Mouse (Mus musculus): ENCODE data around the gene Urgcp. TPM values are rescaled to one million over a fixed set of nuclear protein-coding genes. Genes with fewer than 3 reads are reported as not detected.

Gene Urgcp
- total RNA-seq, 1 experiment from 2014 or later: 8.0 TPM

- peak in 1 of 2 experiments; percentile 11; a peak in 1 of 4 replicates for ATAC-seq (replicated peaks in 1 of 2; ENCODE audit: insufficient read depth in 1 of 2, low FRiP score in 2 of 2, low TSS enrichment in 1 of 2, low read depth in 1 of 2, poor library complexity in 2 of 2, severe bottlenecking in 2 of 2)
These were observed 27.0 kb upstream of the Urgcp start for GRCm38 (mm10) chr11:5789071-5789753.

GRCm38 (mm10) chr11:5788056-5789014, 26.2 kb upstream of the Urgcp start, which contains the start of gene Dbnl:
Gene Dbnl (plus strand): TSS chr11:5788488.
- ATAC-seq (replicated peaks in 1 of 2; ENCODE audit: insufficient read depth in 1 of 2, low FRiP score in 2 of 2, low TSS enrichment in 1 of 2, low read depth in 1 of 2, poor library complexity in 2 of 2, severe bottlenecking in 2 of 2): peak; percentile 85 to 88

GRCm38 (mm10) chr11:5787671-5788055, 25.5 kb upstream of the Urgcp start:
- ATAC-seq (replicated peaks in 1 of 2; ENCODE audit: insufficient read depth in 1 of 2, low FRiP score in 2 of 2, low TSS enrichment in 1 of 2, low read depth in 1 of 2, poor library complexity in 2 of 2, severe bottlenecking in 2 of 2): no peak

- no peak for ATAC-seq (replicated peaks in 1 of 2; ENCODE audit: insufficient read depth in 1 of 2, low FRiP score in 2 of 2, low TSS enrichment in 1 of 2, low read depth in 1 of 2, poor library complexity in 2 of 2, severe bottlenecking in 2 of 2)
These were observed 23.6 kb upstream of the Urgcp start for GRCm38 (mm10) chr11:5785732-5786131.

- ATAC-seq (replicated peaks in 1 of 2; ENCODE audit: insufficient read depth in 1 of 2, low FRiP score in 2 of 2, low TSS enrichment in 1 of 2, low read depth in 1 of 2, poor library complexity in 2 of 2, severe bottlenecking in 2 of 2): peak in 1 of 2 experiments; percentile 43; a peak in 1 of 4 replicates
These were observed 20.2 kb upstream of the Urgcp start for GRCm38 (mm10) chr11:5782199-5782944.

GRCm38 (mm10) chr11:5780035-5780499, 17.9 kb upstream of the Urgcp start:
- no peak for ATAC-seq (replicated peaks in 1 of 2; ENCODE audit: insufficient read depth in 1 of 2, low FRiP score in 2 of 2, low TSS enrichment in 1 of 2, low read depth in 1 of 2, poor library complexity in 2 of 2, severe bottlenecking in 2 of 2)

- ATAC-seq (replicated peaks in 1 of 2; ENCODE audit: insufficient read depth in 1 of 2, low FRiP score in 2 of 2, low TSS enrichment in 1 of 2, low read depth in 1 of 2, poor library complexity in 2 of 2, severe bottlenecking in 2 of 2): no peak
These were observed 16.3 kb upstream of the Urgcp start for GRCm38 (mm10) chr11:5778481-5778880.

- no peak for ATAC-seq (replicated peaks in 1 of 2; ENCODE audit: insufficient read depth in 1 of 2, low FRiP score in 2 of 2, low TSS enrichment in 1 of 2, low read depth in 1 of 2, poor library complexity in 2 of 2, severe bottlenecking in 2 of 2)
These were observed 3.8 kb upstream of the Urgcp start for GRCm38 (mm10) chr11:5766019-5766418.

GRCm38 (mm10) chr11:5762633-5762982, 432 bp upstream of the Urgcp start:
- no peak for ATAC-seq (replicated peaks in 1 of 2; ENCODE audit: insufficient read depth in 1 of 2, low FRiP score in 2 of 2, low TSS enrichment in 1 of 2, low read depth in 1 of 2, poor library complexity in 2 of 2, severe bottlenecking in 2 of 2)

- no peak for ATAC-seq (replicated peaks in 1 of 2; ENCODE audit: insufficient read depth in 1 of 2, low FRiP score in 2 of 2, low TSS enrichment in 1 of 2, low read depth in 1 of 2, poor library complexity in 2 of 2, severe bottlenecking in 2 of 2)
These were observed 8.4 kb downstream of the Urgcp start for GRCm38 (mm10) chr11:5753755-5754154.

GRCm38 (mm10) chr11:5744951-5745350, 17.2 kb downstream of the Urgcp start:
- ATAC-seq (replicated peaks in 1 of 2; ENCODE audit: insufficient read depth in 1 of 2, low FRiP score in 2 of 2, low TSS enrichment in 1 of 2, low read depth in 1 of 2, poor library complexity in 2 of 2, severe bottlenecking in 2 of 2): no peak

GRCm38 (mm10) chr11:5742106-5742505, 20.1 kb downstream of the Urgcp start:
- ATAC-seq (replicated peaks in 1 of 2; ENCODE audit: insufficient read depth in 1 of 2, low FRiP score in 2 of 2, low TSS enrichment in 1 of 2, low read depth in 1 of 2, poor library complexity in 2 of 2, severe bottlenecking in 2 of 2): no peak

GRCm38 (mm10) chr11:5740965-5741627, 21.1 kb downstream of the Urgcp start:
- peak; percentile 84 to 87 for ATAC-seq (replicated peaks in 1 of 2; ENCODE audit: insufficient read depth in 1 of 2, low FRiP score in 2 of 2, low TSS enrichment in 1 of 2, low read depth in 1 of 2, poor library complexity in 2 of 2, severe bottlenecking in 2 of 2)

- peak in 1 of 2 experiments; percentile 53; a peak in 2 of 4 replicates for ATAC-seq (replicated peaks in 1 of 2; ENCODE audit: insufficient read depth in 1 of 2, low FRiP score in 2 of 2, low TSS enrichment in 1 of 2, low read depth in 1 of 2, poor library complexity in 2 of 2, severe bottlenecking in 2 of 2)
These were observed 21.6 kb downstream of the Urgcp start for GRCm38 (mm10) chr11:5740599-5740964.

- no peak for ATAC-seq (replicated peaks in 1 of 2; ENCODE audit: insufficient read depth in 1 of 2, low FRiP score in 2 of 2, low TSS enrichment in 1 of 2, low read depth in 1 of 2, poor library complexity in 2 of 2, severe bottlenecking in 2 of 2)
These were observed 22.3 kb downstream of the Urgcp start for GRCm38 (mm10) chr11:5739846-5740245.

- no peak for ATAC-seq (replicated peaks in 1 of 2; ENCODE audit: insufficient read depth in 1 of 2, low FRiP score in 2 of 2, low TSS enrichment in 1 of 2, low read depth in 1 of 2, poor library complexity in 2 of 2, severe bottlenecking in 2 of 2)
These were observed 23.1 kb downstream of the Urgcp start for GRCm38 (mm10) chr11:5738888-5739632.
